In the genomic region with DNA sequence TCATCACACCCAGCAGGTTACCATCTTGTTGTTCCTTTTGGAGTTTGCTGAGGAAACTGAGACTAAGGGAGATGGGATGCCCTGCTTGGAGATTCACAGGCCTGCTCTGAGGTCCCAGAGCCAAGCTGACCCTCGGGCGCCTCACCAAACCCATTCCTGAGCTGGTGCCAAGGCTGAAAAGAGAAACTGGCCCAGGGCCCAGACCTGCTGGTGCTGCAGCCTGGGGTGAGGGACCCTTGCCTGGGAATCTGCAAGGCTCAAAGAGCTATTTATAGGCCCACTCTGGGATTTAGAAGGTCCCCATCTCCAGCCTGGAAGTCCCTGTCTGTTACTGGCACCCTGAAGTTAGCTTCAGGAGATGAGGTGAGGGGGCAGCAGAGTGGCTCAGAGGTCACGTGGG, we compare ENCODE assay signal across 8 mouse cellular contexts. TPM values are rescaled to one million over a fixed set of nuclear protein-coding genes. Genes with fewer than 3 reads are reported as not detected.
DNase-seq lines count a peak whose midpoint lies in the region; ATAC-seq lines count a peak whose summit lies in the region.

No protein-coding gene starts in this region.

- DNase-seq in forebrain, embryonic 11.5 days (ENCODE audit: low spot score) = no peak
- DNase-seq in ovary, adult 18-20 months (ENCODE audit: low spot score) = peak; percentile 46
- no peak for DNase-seq in ovary, postnatal 10 days (ENCODE audit: low spot score)
- peak; percentile 66 to 72 for DNase-seq in left cerebral cortex, postnatal 14 days (ENCODE audit: low spot score in 2 of 2)
- no peak for DNase-seq in testis, postnatal 14 days (ENCODE audit: low spot score)
- no peak for DNase-seq in liver, embryonic 11.5 days (ENCODE audit: low spot score)

- H3K4me1 ChIP-seq in forebrain, embryonic 13.5 days = peaks cover 28% of the 10 kb centered on the region
- peaks cover 2% of the 10 kb centered on the region; the same call in 1 of the 2 replicates for H3K4me1 ChIP-seq in forebrain, embryonic 11.5 days (replicated peaks; ENCODE audit: control insufficient read depth, insufficient read depth, low read length)
- H3K4me1 ChIP-seq in heart, embryonic 13.5 days = peaks cover 46% of the 10 kb centered on the region
- H3K4me1 ChIP-seq in liver, embryonic 11.5 days (replicated peaks; ENCODE audit: control insufficient read depth, insufficient read depth, low read length) = peaks cover 13% of the 10 kb centered on the region

- peak overlapping the region; percentile 75 for H3K27ac ChIP-seq in forebrain, embryonic 13.5 days
- H3K27ac ChIP-seq in forebrain, embryonic 11.5 days (ENCODE audit: low read depth, low read length) = no peak overlapping the region
- peak overlapping the region; percentile 84 for H3K27ac ChIP-seq in heart, embryonic 13.5 days (replicated peaks)
- H3K27ac ChIP-seq in liver, embryonic 11.5 days (ENCODE audit: low read depth, low read length) = no peak overlapping the region

- peaks cover 12% of the 10 kb centered on the region; the same call in 1 of the 2 replicates for H3K27me3 ChIP-seq in forebrain, embryonic 13.5 days
- no peaks in the 10 kb centered on the region for H3K27me3 ChIP-seq in forebrain, embryonic 11.5 days (ENCODE audit: control insufficient read depth, insufficient read depth, low read length)
- H3K27me3 ChIP-seq in heart, embryonic 13.5 days (replicated peaks) = peaks cover 30% of the 10 kb centered on the region
- no peaks in the 10 kb centered on the region for H3K27me3 ChIP-seq in liver, embryonic 11.5 days (replicated peaks; ENCODE audit: control insufficient read depth, insufficient read depth, low read length)

- H3K9me3 ChIP-seq in forebrain, embryonic 13.5 days (replicated peaks) = no peaks in the 10 kb centered on the region
- H3K9me3 ChIP-seq in forebrain, embryonic 11.5 days (ENCODE audit: control insufficient read depth, low read length) = no peaks in the 10 kb centered on the region
- H3K9me3 ChIP-seq in heart, embryonic 13.5 days = no peaks in the 10 kb centered on the region
- H3K9me3 ChIP-seq in liver, embryonic 11.5 days (ENCODE audit: control insufficient read depth, low read length) = no peaks in the 10 kb centered on the region

- no peak overlapping the region for H3K4me2 ChIP-seq in forebrain, embryonic 13.5 days
- no peak overlapping the region for H3K4me2 ChIP-seq in forebrain, embryonic 11.5 days (ENCODE audit: low read depth, low read length, severe bottlenecking)
- peak overlapping the region; percentile 2; the same call in 1 of the 2 replicates for H3K4me2 ChIP-seq in heart, embryonic 13.5 days
- H3K4me2 ChIP-seq in liver, embryonic 11.5 days = no peak overlapping the region

- WGBS in forebrain, embryonic 13.5 days = 55% methylated on average over 3 of the region's 3 CpGs
- WGBS in forebrain, embryonic 11.5 days = 74% methylated on average over 3 of the region's 3 CpGs
- WGBS in heart, embryonic 13.5 days = 30% methylated on average over 3 of the region's 3 CpGs
- WGBS in liver, embryonic 11.5 days = 76% methylated on average over 3 of the region's 3 CpGs

- H3K4me3 ChIP-seq in forebrain, embryonic 13.5 days = no peak overlapping the region
- no peak overlapping the region for H3K4me3 ChIP-seq in forebrain, embryonic 11.5 days (ENCODE audit: low read depth, low read length)
- no peak overlapping the region for H3K4me3 ChIP-seq in heart, embryonic 13.5 days
- H3K4me3 ChIP-seq in liver, embryonic 11.5 days (ENCODE audit: low read depth, low read length) = no peak overlapping the region

- peaks cover 12% of the 10 kb centered on the region for H3K36me3 ChIP-seq in forebrain, embryonic 13.5 days (ENCODE audit: poor library complexity, severe bottlenecking)
- H3K36me3 ChIP-seq in forebrain, embryonic 11.5 days (ENCODE audit: control insufficient read depth, insufficient read depth, low read length) = peaks cover 1% of the 10 kb centered on the region; the same call in 1 of the 2 replicates
- peaks cover 14% of the 10 kb centered on the region for H3K36me3 ChIP-seq in heart, embryonic 13.5 days
- peaks cover 4% of the 10 kb centered on the region; the same call in 1 of the 2 replicates for H3K36me3 ChIP-seq in liver, embryonic 11.5 days (ENCODE audit: control insufficient read depth, insufficient read depth, low read length)

- no peak overlapping the region for H3K9ac ChIP-seq in forebrain, embryonic 13.5 days
- no peak overlapping the region for H3K9ac ChIP-seq in forebrain, embryonic 11.5 days (ENCODE audit: low read length)
- no peak overlapping the region for H3K9ac ChIP-seq in heart, embryonic 13.5 days
- H3K9ac ChIP-seq in liver, embryonic 11.5 days (ENCODE audit: low read depth, low read length) = no peak overlapping the region

- no peak for ATAC-seq in forebrain, embryonic 13.5 days
- ATAC-seq in forebrain, embryonic 11.5 days (replicated peaks; ENCODE audit: low FRiP score) = no peak
- peak; percentile 32; the same call in 1 of the 2 replicates for ATAC-seq in heart, embryonic 13.5 days (ENCODE audit: extremely low read depth, insufficient number of reproducible peaks, low FRiP score, low TSS enrichment)
- no peak for ATAC-seq in liver, embryonic 11.5 days (replicated peaks; ENCODE audit: low FRiP score)

- intact Hi-C loops in left cerebral cortex, postnatal 14 days (cut with DNase I) = no loop called here

RNA-seq across cellular contexts. Expression of a gene that starts 2.7 kb away (rescaled TPM):
- 33.4 and 37.4 TPM in 2 replicates for polyA plus RNA-seq in forebrain, embryonic 13.5 days (2015; fragmentation: Nextera tagmentation; extraction: Ambion mirVana)
- 20.7 and 23.9 TPM in 2 replicates for polyA plus RNA-seq in forebrain, embryonic 11.5 days (2014; fragmentation: Nextera tagmentation; extraction: Ambion mirVana)
- polyA plus RNA-seq in heart, embryonic 13.5 days (2015; fragmentation: Nextera tagmentation; extraction: Ambion mirVana) = 30.5 and 34.3 TPM in 2 replicates
- 10 to 100 TPM; 25.5 to 28.1 TPM for total RNA-seq in left cerebral cortex, postnatal 14 days (2021)
- 32.9 and 35.4 TPM in 2 replicates for polyA plus RNA-seq in liver, embryonic 11.5 days (2014; fragmentation: Nextera tagmentation; extraction: Ambion mirVana)

RNA-seq across cellular contexts. Expression of a gene that starts 7.8 kb away (rescaled TPM):
- 100 and 102 TPM in 2 replicates for polyA plus RNA-seq in forebrain, embryonic 13.5 days (2015; fragmentation: Nextera tagmentation; extraction: Ambion mirVana)
- polyA plus RNA-seq in forebrain, embryonic 11.5 days (2014; fragmentation: Nextera tagmentation; extraction: Ambion mirVana) = 51.5 and 60.4 TPM in 2 replicates
- polyA plus RNA-seq in heart, embryonic 13.5 days (2015; fragmentation: Nextera tagmentation; extraction: Ambion mirVana) = 0.17 and 0.36 TPM in 2 replicates
- 100 to 1,000 TPM; 342 to 344 TPM for total RNA-seq in left cerebral cortex, postnatal 14 days (2021)
- 0.08 and 0.15 TPM in 2 replicates for polyA plus RNA-seq in liver, embryonic 11.5 days (2014; fragmentation: Nextera tagmentation; extraction: Ambion mirVana)

RNA-seq across cellular contexts. Expression of a gene that starts 10.5 kb away (rescaled TPM):
- 12.2 and 14.2 TPM in 2 replicates for polyA plus RNA-seq in forebrain, embryonic 13.5 days (2015; fragmentation: Nextera tagmentation; extraction: Ambion mirVana)
- 15.2 and 17.6 TPM in 2 replicates for polyA plus RNA-seq in forebrain, embryonic 11.5 days (2014; fragmentation: Nextera tagmentation; extraction: Ambion mirVana)
- polyA plus RNA-seq in heart, embryonic 13.5 days (2015; fragmentation: Nextera tagmentation; extraction: Ambion mirVana) = 15.1 and 17.0 TPM in 2 replicates
- total RNA-seq in left cerebral cortex, postnatal 14 days (2021) = 1 to 10 TPM; 9.2 to 9.6 TPM
- polyA plus RNA-seq in liver, embryonic 11.5 days (2014; fragmentation: Nextera tagmentation; extraction: Ambion mirVana) = 15.2 and 16.7 TPM in 2 replicates

RNA-seq across cellular contexts. Expression of a gene that starts 10.9 kb away (rescaled TPM):
- 47.4 and 48.0 TPM in 2 replicates for polyA plus RNA-seq in forebrain, embryonic 13.5 days (2015; fragmentation: Nextera tagmentation; extraction: Ambion mirVana)
- polyA plus RNA-seq in forebrain, embryonic 11.5 days (2014; fragmentation: Nextera tagmentation; extraction: Ambion mirVana) = 40.5 and 41.9 TPM in 2 replicates
- 36.1 and 40.0 TPM in 2 replicates for polyA plus RNA-seq in heart, embryonic 13.5 days (2015; fragmentation: Nextera tagmentation; extraction: Ambion mirVana)
- 10 to 100 TPM; 44.3 to 48.7 TPM for total RNA-seq in left cerebral cortex, postnatal 14 days (2021)
- polyA plus RNA-seq in liver, embryonic 11.5 days (2014; fragmentation: Nextera tagmentation; extraction: Ambion mirVana) = 38.6 and 46.2 TPM in 2 replicates

RNA-seq across cellular contexts. Expression of a gene that starts 11.1 kb away (rescaled TPM):
- 0.23 and 0.45 TPM in 2 replicates for polyA plus RNA-seq in forebrain, embryonic 13.5 days (2015; fragmentation: Nextera tagmentation; extraction: Ambion mirVana)
- 0.67 and 1.1 TPM in 2 replicates for polyA plus RNA-seq in forebrain, embryonic 11.5 days (2014; fragmentation: Nextera tagmentation; extraction: Ambion mirVana)
- polyA plus RNA-seq in heart, embryonic 13.5 days (2015; fragmentation: Nextera tagmentation; extraction: Ambion mirVana) = 0.15 and 0.40 TPM in 2 replicates
- total RNA-seq in left cerebral cortex, postnatal 14 days (2021) = not detected
- polyA plus RNA-seq in liver, embryonic 11.5 days (2014; fragmentation: Nextera tagmentation; extraction: Ambion mirVana) = 0.45 and 0.51 TPM in 2 replicates

Comparison
In these comparisons a context has a peak if more than half of its experiments do, and no peak if none do; other contexts are left out.
1. H3K27ac ChIP-seq: peak in forebrain, embryonic 13.5 days (single experiment) and heart, embryonic 13.5 days (single experiment); none in forebrain, embryonic 11.5 days (single experiment) and liver, embryonic 11.5 days (single experiment).
2. DNase-seq: peak in ovary, adult 18-20 months (single experiment) and left cerebral cortex, postnatal 14 days (2 of 2); none in forebrain, embryonic 11.5 days (single experiment), ovary, postnatal 10 days (single experiment), testis, postnatal 14 days (single experiment) and liver, embryonic 11.5 days (single experiment).
3. RNA of a gene that starts 7.8 kb away (polyA plus RNA-seq): 100 to 102 TPM in forebrain, embryonic 13.5 days and 51.5 to 60.4 TPM in forebrain, embryonic 11.5 days; 0.17 to 0.36 TPM in heart, embryonic 13.5 days and 0.08 to 0.15 TPM in liver, embryonic 11.5 days; every median in the first group is over 10 times any median in the second.